Mouse (Mus musculus) CD4-positive, CD25-positive, alpha-beta regulatory T cell, adult 2 months (primary cell): ENCODE results near the gene Uba5.

ENCODE experiments used
- DNase-seq: peaks from one replicate; pipeline ENCODE4 v3.0.0-alpha.2; 2012; ENCODE audit warnings: low read depth, low spot score

The Uba5 gene

GRCm38 (mm10) chr9:104063244-104063961, 469 bp upstream of the Uba5 start, which contains the start of gene Acad11:
Acad11 (plus strand) TSS chr9:104063377.
- DNase-seq = peak; percentile 91

GRCm38 (mm10) chr9:104051028-104051427, 11.9 kb downstream of the Uba5 start:
- DNase-seq = no peak

- no peak for DNase-seq
Measured at GRCm38 (mm10) chr9:104043676-104044075, 19.3 kb downstream of the Uba5 start.

GRCm38 (mm10) chr9:104040362-104040761, 22.6 kb downstream of the Uba5 start, which contains the start of gene Gm28305:
Gm28305 (plus strand) TSS chr9:104040662.
- no peak for DNase-seq

GRCm38 (mm10) chr9:104039742-104040141, 23.2 kb downstream of the Uba5 start:
- DNase-seq = no peak

- DNase-seq = no peak
Measured at GRCm38 (mm10) chr9:104039031-104039695, 23.8 kb downstream of the Uba5 start.

- DNase-seq = no peak
Measured at GRCm38 (mm10) chr9:104038266-104038665, 24.7 kb downstream of the Uba5 start.

GRCm38 (mm10) chr9:104035261-104036015, 27.5 kb downstream of the Uba5 start:
- peak; percentile 82 for DNase-seq

- DNase-seq = no peak
Measured at GRCm38 (mm10) chr9:104034718-104035117, 28.2 kb downstream of the Uba5 start.

- DNase-seq = no peak
Measured at GRCm38 (mm10) chr9:104034231-104034630, 28.7 kb downstream of the Uba5 start.

GRCm38 (mm10) chr9:104029861-104030260, 33.1 kb downstream of the Uba5 start:
- DNase-seq = no peak

GRCm38 (mm10) chr9:104027186-104027585, 35.7 kb downstream of the Uba5 start:
- no peak for DNase-seq

GRCm38 (mm10) chr9:104021026-104021425, 41.9 kb downstream of the Uba5 start:
- no peak for DNase-seq

- DNase-seq = no peak
Measured at GRCm38 (mm10) chr9:104014526-104014925, 48.4 kb downstream of the Uba5 start.

GRCm38 (mm10) chr9:104002913-104003330, 60.0 kb downstream of the Uba5 start:
- DNase-seq = peak; percentile 85

- peak; percentile 99 for DNase-seq
Measured at GRCm38 (mm10) chr9:104001921-104002859, 60.7 kb downstream of the Uba5 start, which contains the start of gene Nphp3. Nphp3 (plus strand) TSS chr9:104002544.

GRCm38 (mm10) chr9:104000601-104001000, 62.3 kb downstream of the Uba5 start:
- DNase-seq = no peak
